Mouse (Mus musculus) forebrain, embryonic 14.5 days (tissue): ENCODE results near the gene Brms1. TPM values are rescaled to one million over a fixed set of nuclear protein-coding genes. Genes with fewer than 3 reads are reported as not detected.

Experiments used
- ATAC-seq: fragments of 200-750 bp; cut with Nextera tagmentation; 2 replicates; pipeline ENCODE4 v1.8.0; 2017; ENCODE audit warnings: mild to moderate bottlenecking, moderate library complexity
- DNase-seq: peaks from one replicate; pipeline ENCODE4 v3.0.0-alpha.2; 2015; ENCODE audit warnings: low spot score
- H3K27ac ChIP-seq: fragments of 300-500 bp; sonication (generic); 2 replicates; pipeline ENCODE4 v1.5.1; 2014; ENCODE audit warnings: low read depth, mild to moderate bottlenecking, control low read depth, low read length, moderate library complexity
- H3K27me3 ChIP-seq: fragments of 300-500 bp; sonication (generic); replicated peaks from 2 replicates; pipeline ENCODE4 v1.6.1; 2014; ENCODE audit warnings: low read length, control low read depth, mixed read lengths; ENCODE audit not compliant: control insufficient read depth, insufficient read depth
- H3K36me3 ChIP-seq: fragments of 300-500 bp; sonication (generic); 2 replicates; pipeline ENCODE4 v1.6.1; 2014; ENCODE audit warnings: low read length, control low read depth; ENCODE audit not compliant: control insufficient read depth, insufficient read depth
- H3K4me1 ChIP-seq: fragments of 300-500 bp; sonication (generic); 2 replicates; pipeline ENCODE4 v1.6.1; 2014; ENCODE audit warnings: antibody characterized with exemption, low read length, control low read depth; ENCODE audit not compliant: control insufficient read depth, insufficient read depth
- H3K4me2 ChIP-seq: fragments of 300-500 bp; sonication (generic); 2 replicates; pipeline ENCODE4 v1.6.1; 2014; ENCODE audit warnings: mild to moderate bottlenecking, control low read depth, low read length
- H3K4me3 ChIP-seq: fragments of 300-500 bp; sonication (generic); 2 replicates; pipeline ENCODE4 v1.5.1; 2014; ENCODE audit warnings: low read depth, low read length, control low read depth
- H3K9ac ChIP-seq: fragments of 300-500 bp; sonication (generic); 2 replicates; pipeline ENCODE4 v1.6.1; 2014; ENCODE audit warnings: mild to moderate bottlenecking, low read length, control low read depth, moderate library complexity
- H3K9me3 ChIP-seq: fragments of 300-500 bp; sonication (generic); replicated peaks from 2 replicates; pipeline ENCODE4 v1.6.1; 2016; ENCODE audit warnings: low read length, control low read depth, mixed read lengths; ENCODE audit not compliant: control insufficient read depth
- WGBS: fragments of 180-500 bp; shearing (Covaris S2); extraction: QIAGEN DNeasy Blood & Tissue Kit; methylation state at CpG from one replicate; pipeline ENCODE4 v1.1.7; 2014; 5-methylcytosine and 5-hydroxymethylcytosine counted together
- polyA plus RNA-seq: library from polyadenylated mRNA; unstranded; fragments of >200 nt; fragmentation: Nextera tagmentation; extraction: Ambion mirVana; gene quantifications from 2 replicates; pipeline ENCODE4 v1.2.1, GENCODE M21; 2014

Gene Brms1
- polyA plus RNA-seq, 1 experiment from 2014 or later, result 56.2 TPM

DNA sequence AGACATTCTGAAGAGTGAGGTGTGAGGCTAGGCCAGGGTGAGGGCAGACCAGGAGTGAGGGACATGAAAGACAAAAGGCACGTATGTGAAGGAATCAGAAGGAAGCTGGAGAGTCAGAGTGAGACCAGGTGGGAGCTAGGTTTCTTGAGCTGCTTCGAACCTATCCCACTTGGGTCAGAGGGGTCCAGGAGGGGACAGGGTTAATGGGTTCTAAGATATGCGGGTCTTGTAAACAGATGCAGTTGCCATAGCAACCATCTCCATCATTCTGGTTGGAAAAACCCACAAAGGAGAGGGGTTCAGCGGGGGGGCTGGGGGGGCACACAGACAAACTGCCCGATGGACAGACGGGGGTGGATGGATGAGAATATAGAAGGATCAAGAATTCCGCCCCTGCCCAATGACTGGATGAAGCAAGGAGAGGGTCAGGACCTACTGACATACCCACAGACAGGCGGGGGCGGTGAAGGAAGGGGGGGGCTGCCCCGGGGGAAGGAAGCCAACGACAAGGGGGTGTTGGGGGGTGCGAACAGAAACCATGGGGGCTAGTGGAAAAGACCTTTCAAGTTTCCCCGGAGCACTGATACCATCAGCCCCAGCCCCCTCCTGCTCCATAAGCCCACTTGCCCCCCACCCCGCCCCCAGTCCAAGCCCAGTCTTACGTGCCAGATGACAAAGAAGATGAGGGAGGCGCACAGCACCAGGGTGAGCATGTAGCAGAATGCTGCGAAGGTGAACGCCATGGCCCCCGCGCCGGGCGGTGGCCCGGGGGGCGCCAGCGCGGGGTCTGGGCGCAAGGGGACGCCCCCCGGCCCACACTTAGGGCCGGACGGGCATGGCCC lies 56.6 kb downstream of the Brms1 start:
- no peaks in the 10 kb centered on the region for H3K27me3 ChIP-seq
- DNase-seq, result peak; percentile 72
- ATAC-seq, result peak; percentile 13; the same call in 1 of the 2 replicates
- H3K9me3 ChIP-seq, result no peaks in the 10 kb centered on the region
- H3K9ac ChIP-seq, result peak overlapping the region; percentile 96
- peak overlapping the region; percentile 91 for H3K27ac ChIP-seq
- H3K4me1 ChIP-seq, result peaks cover 42% of the 10 kb centered on the region
- 2% methylated on average over 21 of the region's 31 CpGs for WGBS
- peak overlapping the region; percentile 93 for H3K4me2 ChIP-seq
- H3K4me3 ChIP-seq, result peak overlapping the region; percentile 80
- H3K36me3 ChIP-seq, result peaks cover 46% of the 10 kb centered on the region

DNA sequence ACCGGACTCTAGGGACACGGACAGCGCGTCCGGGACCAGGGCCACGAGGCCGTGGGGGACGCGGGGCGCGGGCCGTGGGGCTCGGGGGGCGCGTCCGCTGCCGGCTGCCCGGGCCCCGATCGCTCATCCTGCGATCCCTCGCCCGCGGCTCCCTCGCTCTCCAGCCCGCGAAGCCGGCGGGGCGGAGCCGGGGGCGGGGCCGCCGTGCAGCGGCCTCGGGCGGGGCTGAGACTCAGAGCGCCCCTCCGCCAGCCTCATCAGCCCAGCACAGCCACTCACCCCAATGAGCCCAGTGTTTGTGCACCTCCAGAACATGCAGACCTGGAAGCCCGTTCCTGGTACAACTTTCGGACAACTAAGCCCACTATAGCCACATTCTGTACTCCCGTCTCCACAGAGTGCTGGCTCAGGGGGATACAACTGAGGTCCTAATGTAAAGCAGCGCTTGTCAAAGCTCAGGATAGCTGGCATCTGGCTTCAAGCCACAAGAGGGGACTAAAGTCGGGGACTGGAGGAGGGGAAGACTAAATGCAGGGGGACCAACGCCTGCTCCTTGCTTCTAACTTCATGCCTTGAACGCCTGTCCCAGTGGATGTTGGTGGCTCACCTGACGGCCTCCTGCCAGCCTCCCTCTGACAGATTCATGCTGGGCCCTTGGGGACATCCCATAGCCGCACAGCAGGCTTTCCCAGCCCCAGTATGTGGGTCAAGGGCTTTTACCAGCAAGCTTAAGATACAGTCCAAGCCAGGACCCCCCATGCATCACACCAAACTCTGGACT lies 57.4 kb downstream of the Brms1 start, which contains the start of gene Cnih2:
Gene Cnih2, minus strand, starts transcription at position 159 of the 781 bp plus-strand sequence.
- peaks cover 40% of the 10 kb centered on the region for H3K4me1 ChIP-seq
- ATAC-seq (peak; percentile 73), DNase-seq (peak; percentile 86)
- peak within 1 kb of the TSS; percentile 80 for H3K4me3 ChIP-seq
- no peaks in the 10 kb centered on the region for H3K27me3 ChIP-seq
- H3K9me3 ChIP-seq, result no peaks in the 10 kb centered on the region
- H3K9ac ChIP-seq, result peak within 1 kb of the TSS; percentile 96
- H3K4me2 ChIP-seq, result peak within 1 kb of the TSS; percentile 93
- peak within 1 kb of the TSS; percentile 91 for H3K27ac ChIP-seq
- peaks cover 46% of the 10 kb centered on the region for H3K36me3 ChIP-seq
- 2% methylated on average over 37 of the region's 48 CpGs for WGBS

Other genes starting within 250 kb of the Brms1 start
- gene Rbm4, start 247.5 kb upstream of the Brms1 start, polyA plus RNA-seq, result 132 and 140 TPM in 2 replicates
- gene Gm21992, start 229.7 kb upstream of the Brms1 start, polyA plus RNA-seq, result 9.4 TPM in 2 replicates
- 69.1 and 79.5 TPM in 2 replicates for gene Rbm14, start 229.7 kb upstream of the Brms1 start, polyA plus RNA-seq
- gene Ccs, start 202.0 kb upstream of the Brms1 start, polyA plus RNA-seq, result 34.3 and 40.1 TPM in 2 replicates
- 0.50 and 0.69 TPM in 2 replicates for gene Ccdc87, start 202.0 kb upstream of the Brms1 start, polyA plus RNA-seq
- gene Ctsf, start 186.2 kb upstream of the Brms1 start, polyA plus RNA-seq, result 43.9 and 51.5 TPM in 2 replicates
- gene Actn3, start 163.4 kb upstream of the Brms1 start, polyA plus RNA-seq, result 0.78 and 0.88 TPM in 2 replicates
- 11.4 and 12.9 TPM in 2 replicates for gene Zdhhc24, start 162.7 kb upstream of the Brms1 start, polyA plus RNA-seq
- gene Bbs1, start 134.7 kb upstream of the Brms1 start, polyA plus RNA-seq, result 9.0 and 14.5 TPM in 2 replicates
- 100.0 and 103 TPM in 2 replicates for gene Dpp3, start 113.1 kb upstream of the Brms1 start, polyA plus RNA-seq
- 4.9 and 7.8 TPM in 2 replicates for gene Peli3, start 98.2 kb upstream of the Brms1 start, polyA plus RNA-seq
- 145 and 148 TPM in 2 replicates for gene Mrpl11, start 79.2 kb upstream of the Brms1 start, polyA plus RNA-seq
- gene Npas4, start 51.0 kb upstream of the Brms1 start, polyA plus RNA-seq, result 0.08 and 0.14 TPM in 2 replicates
- 7.4 and 8.0 TPM in 2 replicates for gene Slc29a2, start 17.5 kb upstream of the Brms1 start, polyA plus RNA-seq
- 45.4 and 55.1 TPM in 2 replicates for gene B4gat1, start 2.5 kb upstream of the Brms1 start, polyA plus RNA-seq
- gene AC124502.3, start 2.5 kb upstream of the Brms1 start, polyA plus RNA-seq, result 1.2 and 1.7 TPM in 2 replicates
- gene Rin1, start 9.1 kb downstream of the Brms1 start, polyA plus RNA-seq, result 1.3 and 1.4 TPM in 2 replicates
- gene Cd248, start 26.7 kb downstream of the Brms1 start, polyA plus RNA-seq, result 12.5 and 16.2 TPM in 2 replicates
- 5.4 and 7.5 TPM in 2 replicates for gene Tmem151a, start 44.2 kb downstream of the Brms1 start, polyA plus RNA-seq
- 71.6 and 95.5 TPM in 2 replicates for gene Yif1a, start 47.2 kb downstream of the Brms1 start, polyA plus RNA-seq
- 350 and 370 TPM in 2 replicates for gene Cnih2, start 57.2 kb downstream of the Brms1 start, polyA plus RNA-seq
- gene Rab1b, start 65.7 kb downstream of the Brms1 start, polyA plus RNA-seq, result 247 and 250 TPM in 2 replicates
- gene Klc2, start 77.2 kb downstream of the Brms1 start, polyA plus RNA-seq, result 26.2 and 41.1 TPM in 2 replicates
- gene Pacs1, start 231.8 kb downstream of the Brms1 start, polyA plus RNA-seq, result 25.0 and 29.4 TPM in 2 replicates